ENCODE assay signal across 12 mouse cellular contexts in genomic region chr5:92987891-92988768, GRCm38 (mm10). TPM values are rescaled to one million over a fixed set of nuclear protein-coding genes. Genes with fewer than 3 reads are reported as not detected.
DNase-seq lines count a peak whose midpoint lies in the region; ATAC-seq and TF ChIP-seq lines count a peak whose summit lies in the region.
"Had no signal": no experiment of that assay in that cellular context is flagged by ENCODE, and none has a peak within 500 bp of the region (broad histone marks: within the 10 kb centered on the region; RNA-seq: fewer than 3 reads in every experiment).

No protein-coding gene starts in this region.

- H3K4me2 ChIP-seq in lung, postnatal 0 days (replicated peaks; ENCODE audit: low read depth, low read length) = no peak overlapping the region
- no peak overlapping the region for H3K4me2 ChIP-seq in forebrain, embryonic 11.5 days (ENCODE audit: low read depth, low read length, severe bottlenecking)
- no peak overlapping the region for H3K4me2 ChIP-seq in limb, embryonic 11.5 days (ENCODE audit: low read depth, severe bottlenecking)

- DNase-seq in lung, postnatal 0 days (ENCODE audit: low spot score) = peak; percentile 65
- no peak for DNase-seq in lung, postnatal 36 days
- DNase-seq in forebrain, embryonic 11.5 days (ENCODE audit: low spot score) = no peak
- DNase-seq in limb, embryonic 11.5 days (ENCODE audit: low spot score) = peak; percentile 44
- DNase-seq in retina, embryonic 14.5 days (ENCODE audit: low spot score) = peak; percentile 31
- no peak for DNase-seq in urinary bladder, postnatal 36 days (ENCODE audit: low spot score in 2 of 2)
- DNase-seq in urinary bladder, adult 18-20 months (ENCODE audit: low spot score in 2 of 2) = no peak
- DNase-seq: adrenal gland, postnatal 25 days; gastrocnemius, postnatal 36 days; liver had no signal

- H3K36me3 ChIP-seq in lung, postnatal 0 days (ENCODE audit: insufficient read depth, low read length) = no peaks in the 10 kb centered on the region
- no peaks in the 10 kb centered on the region for H3K36me3 ChIP-seq in forebrain, embryonic 11.5 days (ENCODE audit: control insufficient read depth, insufficient read depth, low read length)
- no peaks in the 10 kb centered on the region for H3K36me3 ChIP-seq in limb, embryonic 11.5 days (ENCODE audit: control insufficient read depth, insufficient read depth, low read length)

- peak; percentile 47 for ATAC-seq in lung, postnatal 0 days
- 0 out of 2 replicates have a peak, but pooled peaks have one; percentile 8 for ATAC-seq in forebrain, embryonic 11.5 days (replicated peaks; ENCODE audit: low FRiP score)
- ATAC-seq in limb, embryonic 11.5 days (ENCODE audit: insufficient number of reproducible peaks, low FRiP score, low TSS enrichment, low read depth) = peak; percentile 44; the same call in 1 of the 2 replicates
- ATAC-seq in frontal cortex, adult (ENCODE audit: low TSS enrichment) = no peak
- ATAC-seq: inflammation-experienced regulatory T-cells, adult 6 months had no signal

- no peaks in the 10 kb centered on the region for H3K27me3 ChIP-seq in lung, postnatal 0 days (replicated peaks; ENCODE audit: insufficient read depth, low read length)
- no peaks in the 10 kb centered on the region for H3K27me3 ChIP-seq in forebrain, embryonic 11.5 days (ENCODE audit: control insufficient read depth, insufficient read depth, low read length)
- H3K27me3 ChIP-seq in limb, embryonic 11.5 days (ENCODE audit: control insufficient read depth, insufficient read depth, low read length) = no peaks in the 10 kb centered on the region

- no peak for TF ChIP-seq EP300 in lung, postnatal 0 days (IDR thresholded peaks at IDR 0.05)

- H3K4me1 ChIP-seq in lung, postnatal 0 days (ENCODE audit: insufficient read depth, low read depth, low read length) = no peaks in the 10 kb centered on the region
- H3K4me1 ChIP-seq in forebrain, embryonic 11.5 days (replicated peaks; ENCODE audit: control insufficient read depth, insufficient read depth, low read length) = no peaks in the 10 kb centered on the region; the same call in 1 of the 2 replicates
- H3K4me1 ChIP-seq in limb, embryonic 11.5 days (ENCODE audit: control insufficient read depth, insufficient read depth, low read length) = 0 out of 2 replicates have a peak, but pooled peaks cover 2% of the 10 kb centered on the region

- no peaks in the 10 kb centered on the region for H3K9me3 ChIP-seq in lung, postnatal 0 days (ENCODE audit: low read length)
- H3K9me3 ChIP-seq in forebrain, embryonic 11.5 days (ENCODE audit: control insufficient read depth, low read length) = no peaks in the 10 kb centered on the region
- no peaks in the 10 kb centered on the region for H3K9me3 ChIP-seq in limb, embryonic 11.5 days (ENCODE audit: control insufficient read depth, low read length)

- 51% methylated on average over 16 of the region's 16 CpGs for WGBS in lung, postnatal 0 days
- 66% methylated on average over 16 of the region's 16 CpGs for WGBS in forebrain, embryonic 11.5 days
- WGBS in limb, embryonic 11.5 days = 39% methylated on average over 16 of the region's 16 CpGs

- no peak overlapping the region for H3K27ac ChIP-seq in lung, postnatal 0 days (ENCODE audit: low read length)
- no peak overlapping the region for H3K27ac ChIP-seq in forebrain, embryonic 11.5 days (ENCODE audit: low read depth, low read length)
- peak overlapping the region; percentile 56 for H3K27ac ChIP-seq in limb, embryonic 11.5 days (replicated peaks; ENCODE audit: low read depth, low read length)

- H3K4me3 ChIP-seq in lung, postnatal 0 days (ENCODE audit: low read depth, low read length) = no peak overlapping the region
- no peak overlapping the region for H3K4me3 ChIP-seq in forebrain, embryonic 11.5 days (ENCODE audit: low read depth, low read length)
- no peak overlapping the region for H3K4me3 ChIP-seq in limb, embryonic 11.5 days (ENCODE audit: low read depth, low read length)

- TF ChIP-seq CTCF in lung, postnatal 0 days (IDR thresholded peaks at IDR 0.05) = no peak

- no peak overlapping the region for H3K9ac ChIP-seq in lung, postnatal 0 days (replicated peaks; ENCODE audit: low read depth)
- H3K9ac ChIP-seq in forebrain, embryonic 11.5 days (ENCODE audit: low read length) = peak overlapping the region; percentile 13; the same call in 1 of the 2 replicates
- 0 out of 2 replicates have a peak overlapping the region, but pooled peaks have one; percentile 34 for H3K9ac ChIP-seq in limb, embryonic 11.5 days (ENCODE audit: low read length)

RNA-seq across cellular contexts. Expression of gene Sowahb, which starts 56.7 kb away (rescaled TPM):
- 1.2 and 1.3 TPM in 2 replicates for polyA plus RNA-seq in lung, postnatal 0 days (2015; fragmentation: Nextera tagmentation; extraction: Ambion mirVana)
- polyA plus RNA-seq in forebrain, embryonic 11.5 days (2014; fragmentation: Nextera tagmentation; extraction: Ambion mirVana) = 0.16 and 0.63 TPM in 2 replicates
- 0.28 and 0.72 TPM in 2 replicates for polyA plus RNA-seq in limb, embryonic 11.5 days (2014; fragmentation: Nextera tagmentation; extraction: Ambion mirVana)
- polyA plus RNA-seq: inflammation-experienced regulatory T-cells, adult 6 months had no signal

Comparison
In these comparisons a context has a peak if more than half of its experiments do, and no peak if none do; other contexts are left out.
1. DNase-seq: peak in lung, postnatal 0 days (single experiment), limb, embryonic 11.5 days (single experiment) and retina, embryonic 14.5 days (single experiment); none in lung, postnatal 36 days (single experiment), forebrain, embryonic 11.5 days (single experiment), urinary bladder, postnatal 36 days (0 of 2) and urinary bladder, adult 18-20 months (0 of 2).